Mouse (Mus musculus): ENCODE results near the gene Cysrt1.
A peak's percentile ranks its signal among the peaks of the same experiment; 100 is the strongest.

The Cysrt1 gene

DNA sequence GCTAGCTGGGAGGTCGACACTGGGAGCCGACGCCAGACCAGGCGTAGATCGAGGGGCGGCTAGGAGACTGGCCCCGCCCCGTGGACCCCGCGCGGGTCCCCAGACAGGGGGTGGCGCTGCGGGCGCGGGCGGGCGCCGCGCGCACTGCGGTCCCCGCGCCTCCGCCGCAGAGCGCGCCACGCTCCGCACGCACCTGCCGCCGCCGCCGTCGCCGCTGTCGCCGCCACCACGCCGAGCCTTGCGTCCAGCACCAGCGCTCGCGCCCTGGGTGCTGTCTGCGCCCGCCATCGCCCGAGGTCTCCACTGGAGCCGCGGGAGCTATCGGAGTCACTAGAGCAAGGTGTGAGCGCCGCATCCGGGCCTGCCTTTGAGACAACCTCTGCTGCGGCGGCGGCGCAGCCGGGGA, at the start of gene Cysrt1, which contains the start of gene Rnf208:
Gene Cysrt1, minus strand, starts transcription at position 352 of the 406 bp plus-strand sequence.
Gene Rnf208, plus strand, starts transcription at position 155 of the 406 bp plus-strand sequence.
- peaks cover 2% of the 10 kb centered on the region for H3K36me3 ChIP-seq (ENCODE audit: control insufficient read depth, insufficient read depth, low read length, poor library complexity, severe bottlenecking)
- DNase-seq (ENCODE audit: low read depth, low spot score): no peak
- peaks cover 3% of the 10 kb centered on the region; the same call in 1 of the 2 replicates for H3K27me3 ChIP-seq (ENCODE audit: control insufficient read depth, insufficient read depth, low read length, poor library complexity, severe bottlenecking)

DNA sequence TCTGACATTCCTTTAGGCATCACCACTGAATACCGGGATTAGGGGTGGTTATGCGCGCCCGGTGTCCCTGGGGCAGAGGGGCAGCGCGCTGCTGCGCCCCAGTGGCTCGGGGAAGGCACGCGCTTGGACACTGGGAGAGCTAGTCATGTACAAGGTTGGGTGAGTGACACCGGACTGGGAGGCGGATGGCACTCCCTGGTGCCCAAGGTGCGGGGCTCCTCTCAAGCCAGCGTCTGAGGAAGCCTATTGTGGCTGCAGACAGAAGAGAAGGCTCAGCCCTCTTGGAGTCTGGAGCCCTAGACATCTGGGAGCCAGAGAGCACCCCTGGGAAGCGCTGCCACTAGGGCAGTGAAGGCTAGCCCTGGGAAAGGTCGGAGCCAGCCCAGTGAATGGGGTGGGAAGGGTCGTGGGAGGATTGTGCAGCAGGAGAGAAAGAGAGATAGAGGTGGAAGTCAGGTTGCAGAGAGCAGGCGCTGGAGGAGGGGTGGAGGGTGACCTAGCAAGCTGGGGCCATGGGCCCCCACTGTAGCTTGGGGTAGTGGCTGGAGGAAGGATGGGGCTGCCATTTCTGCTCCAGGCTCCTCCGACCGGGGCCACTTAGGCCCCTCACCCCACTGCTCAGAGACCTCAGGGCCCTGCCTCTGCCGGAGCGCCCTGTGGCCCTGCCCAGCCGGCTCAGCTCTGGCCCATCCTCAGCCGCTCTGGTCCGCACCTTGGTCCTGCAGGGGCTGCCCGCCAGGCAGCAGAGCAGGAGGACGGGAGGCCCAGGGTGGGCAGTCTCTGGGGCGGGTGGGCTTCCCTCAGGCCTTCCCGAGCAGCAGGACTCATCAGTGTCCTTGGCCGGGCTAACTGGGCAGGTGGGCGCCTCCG, 49.2 kb upstream of the Cysrt1 start:
- no peaks in the 10 kb centered on the region for H3K27me3 ChIP-seq (ENCODE audit: control insufficient read depth, insufficient read depth, low read length, poor library complexity, severe bottlenecking)
- H3K36me3 ChIP-seq (ENCODE audit: control insufficient read depth, insufficient read depth, low read length, poor library complexity, severe bottlenecking): no peaks in the 10 kb centered on the region
- no peak for DNase-seq (ENCODE audit: low read depth, low spot score)

- no peaks in the 10 kb centered on the region; the same call in 1 of the 2 replicates for H3K36me3 ChIP-seq (ENCODE audit: control insufficient read depth, insufficient read depth, low read length, poor library complexity, severe bottlenecking)
- H3K27me3 ChIP-seq (ENCODE audit: control insufficient read depth, insufficient read depth, low read length, poor library complexity, severe bottlenecking): no peaks in the 10 kb centered on the region
- no peak for DNase-seq (ENCODE audit: low read depth, low spot score)
Measured at GRCm38 (mm10) chr2:25290816-25291130, 48.5 kb upstream of the Cysrt1 start.

DNA sequence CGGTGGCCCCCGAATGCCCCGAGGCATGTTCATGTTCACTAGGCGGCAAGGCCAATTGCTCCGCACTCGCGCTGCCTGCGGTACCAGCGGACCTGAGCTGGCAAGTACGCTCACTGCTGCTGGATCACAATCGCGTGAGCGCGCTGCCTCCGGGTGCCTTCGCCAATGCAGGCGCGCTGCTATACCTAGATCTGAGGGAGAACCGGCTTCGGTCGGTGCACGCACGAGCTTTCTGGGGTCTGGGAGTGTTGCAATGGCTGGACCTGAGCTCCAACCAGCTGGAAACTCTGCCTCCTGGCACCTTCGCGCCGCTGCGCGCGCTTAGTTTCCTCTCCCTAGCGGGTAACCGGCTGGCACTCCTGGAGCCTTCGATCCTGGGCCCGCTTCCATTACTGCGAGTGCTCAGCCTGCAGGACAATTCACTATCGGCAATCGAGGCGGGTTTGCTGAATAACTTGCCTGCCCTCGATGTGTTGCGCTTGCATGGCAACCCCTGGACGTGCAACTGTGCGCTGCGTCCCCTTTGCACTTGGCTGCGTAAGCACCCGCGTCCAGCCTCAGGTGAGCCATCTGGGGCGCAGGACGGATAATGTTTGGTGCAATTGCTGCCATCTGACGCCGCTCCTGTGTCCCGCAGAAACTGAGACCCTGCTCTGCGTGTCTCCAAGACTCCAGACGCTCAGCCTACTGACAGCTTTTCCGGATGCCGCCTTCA, 48.0 kb upstream of the Cysrt1 start:
- no peak for DNase-seq (ENCODE audit: low read depth, low spot score)
- Histone ChIP-seq H3K27me3 (ENCODE audit: control insufficient read depth, insufficient read depth, low read length, poor library complexity, severe bottlenecking) (no peaks in the 10 kb centered on the region), H3K36me3 (ENCODE audit: control insufficient read depth, insufficient read depth, low read length, poor library complexity, severe bottlenecking) (peaks cover 2% of the 10 kb centered on the region; the same call in 1 of the 2 replicates)

DNA sequence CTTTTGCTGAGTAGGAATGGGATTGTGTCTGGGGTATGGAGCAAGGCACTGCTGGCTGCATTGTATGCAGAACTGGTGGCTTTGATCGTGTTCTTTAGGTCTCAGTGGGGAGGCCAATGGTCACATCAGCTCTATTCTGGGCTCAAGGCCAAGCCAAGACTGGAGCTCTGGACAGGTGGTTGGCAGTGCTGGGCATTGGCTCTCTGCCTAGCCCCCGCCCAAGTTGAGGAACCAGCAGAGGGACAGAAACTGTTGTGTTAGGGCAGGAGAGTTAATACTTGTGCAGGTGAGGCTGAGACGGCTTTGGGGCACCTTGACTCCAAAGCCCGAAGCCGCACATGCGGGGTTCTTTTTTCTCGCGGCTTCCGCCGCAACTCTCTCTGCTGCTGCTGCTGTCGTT, 47.4 kb upstream of the Cysrt1 start, which contains the start of gene Lrrc26:
Gene Lrrc26, plus strand, starts transcription at position 265 of the 400 bp plus-strand sequence.
- no peak for DNase-seq (ENCODE audit: low read depth, low spot score)
- no peaks in the 10 kb centered on the region for H3K27me3 ChIP-seq (ENCODE audit: control insufficient read depth, insufficient read depth, low read length, poor library complexity, severe bottlenecking)
- H3K36me3 ChIP-seq (ENCODE audit: control insufficient read depth, insufficient read depth, low read length, poor library complexity, severe bottlenecking): peaks cover 4% of the 10 kb centered on the region

GRCm38 (mm10) chr2:25288734-25289345, 46.6 kb upstream of the Cysrt1 start:
- Histone ChIP-seq H3K27me3 (ENCODE audit: control insufficient read depth, insufficient read depth, low read length, poor library complexity, severe bottlenecking) (no peaks in the 10 kb centered on the region), H3K36me3 (ENCODE audit: control insufficient read depth, insufficient read depth, low read length, poor library complexity, severe bottlenecking) (peaks cover 4% of the 10 kb centered on the region)
- no peak for DNase-seq (ENCODE audit: low read depth, low spot score)

DNA sequence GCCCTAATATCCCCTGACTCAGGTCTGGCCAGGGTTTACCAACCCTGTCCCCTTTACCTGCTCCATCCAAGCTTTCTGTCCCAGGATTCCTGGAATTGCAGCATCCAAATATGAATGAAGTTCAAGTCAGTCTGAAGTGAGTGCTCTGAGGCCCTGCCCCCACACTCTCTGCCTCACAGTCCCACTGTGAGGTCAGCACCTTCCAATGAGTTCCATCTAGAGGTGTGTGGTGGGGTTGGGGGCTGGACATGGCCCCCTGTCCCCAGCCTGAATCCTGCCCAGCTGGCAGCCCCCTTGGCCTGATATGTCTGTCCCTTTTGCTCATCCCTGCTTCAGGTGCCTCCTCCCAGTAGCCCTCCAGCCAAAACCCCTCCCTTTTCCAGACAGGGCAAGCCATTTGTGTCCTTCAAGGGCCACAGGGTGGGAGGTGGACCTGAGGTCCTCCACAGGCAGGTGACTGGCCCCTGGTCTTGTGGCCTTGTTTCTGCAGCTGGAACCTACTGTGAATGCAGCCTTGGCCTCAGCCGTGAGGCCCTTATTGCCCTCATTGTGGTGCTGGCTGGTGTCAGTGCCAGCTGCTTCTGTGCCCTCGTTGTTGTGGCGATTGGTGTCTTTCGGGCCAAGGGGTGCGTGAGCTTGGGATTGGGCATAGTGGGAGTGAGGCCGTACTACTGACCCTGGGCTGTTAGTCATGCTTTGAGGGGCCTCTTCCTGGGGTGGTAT, 45.8 kb upstream of the Cysrt1 start, which contains the start of gene Tmem210:
Gene Tmem210, plus strand, starts transcription at position 219 of the 723 bp plus-strand sequence.
- peaks cover 4% of the 10 kb centered on the region for H3K36me3 ChIP-seq (ENCODE audit: control insufficient read depth, insufficient read depth, low read length, poor library complexity, severe bottlenecking)
- no peak for DNase-seq (ENCODE audit: low read depth, low spot score)
- H3K27me3 ChIP-seq (ENCODE audit: control insufficient read depth, insufficient read depth, low read length, poor library complexity, severe bottlenecking): no peaks in the 10 kb centered on the region

DNA sequence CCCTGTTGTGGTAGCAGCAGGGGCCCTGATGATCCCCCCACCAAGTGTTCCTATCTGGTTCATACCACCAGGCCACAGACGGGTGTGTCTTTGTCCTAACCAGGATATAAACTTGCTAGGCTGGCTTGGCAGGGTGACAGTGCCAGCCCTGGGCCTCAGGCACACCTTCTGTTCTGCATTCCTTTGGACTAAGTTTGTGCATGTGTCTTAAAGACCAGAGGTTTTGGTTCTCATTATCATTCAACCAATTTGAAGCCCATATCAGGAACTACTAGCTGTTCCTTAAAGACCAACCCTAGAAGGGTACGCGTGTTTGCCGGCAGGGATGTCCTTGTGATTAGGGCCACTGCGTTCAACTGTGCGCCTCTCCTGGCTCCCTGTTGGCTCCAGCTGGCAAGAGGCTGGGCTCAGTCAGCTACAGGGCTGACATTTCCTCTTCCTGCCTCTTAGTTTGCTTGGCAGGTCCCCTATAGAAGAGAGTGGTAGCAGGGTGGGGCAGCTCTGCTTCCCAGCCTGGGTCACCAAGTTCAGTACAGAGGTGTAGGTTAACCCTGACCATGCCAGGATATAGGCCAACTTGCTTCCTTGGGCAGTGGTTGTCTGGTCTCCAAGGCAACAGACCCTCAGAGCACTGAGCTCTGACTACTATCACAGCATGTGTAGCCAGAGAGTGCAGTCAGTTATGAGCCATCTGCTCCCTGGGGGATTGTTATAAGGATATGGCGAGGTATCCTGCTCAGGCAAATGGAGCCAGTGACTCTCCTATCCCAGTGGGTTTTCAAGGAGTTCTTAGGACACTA, 44.8 kb upstream of the Cysrt1 start:
- Histone ChIP-seq H3K27me3 (ENCODE audit: control insufficient read depth, insufficient read depth, low read length, poor library complexity, severe bottlenecking) (no peaks in the 10 kb centered on the region), H3K36me3 (ENCODE audit: control insufficient read depth, insufficient read depth, low read length, poor library complexity, severe bottlenecking) (peaks cover 7% of the 10 kb centered on the region)
- DNase-seq (ENCODE audit: low read depth, low spot score): no peak

- peaks cover 11% of the 10 kb centered on the region for H3K36me3 ChIP-seq (ENCODE audit: control insufficient read depth, insufficient read depth, low read length, poor library complexity, severe bottlenecking)
- no peak for DNase-seq (ENCODE audit: low read depth, low spot score)
- H3K27me3 ChIP-seq (ENCODE audit: control insufficient read depth, insufficient read depth, low read length, poor library complexity, severe bottlenecking): no peaks in the 10 kb centered on the region
Measured at GRCm38 (mm10) chr2:25286314-25286713, 44.1 kb upstream of the Cysrt1 start.

DNA sequence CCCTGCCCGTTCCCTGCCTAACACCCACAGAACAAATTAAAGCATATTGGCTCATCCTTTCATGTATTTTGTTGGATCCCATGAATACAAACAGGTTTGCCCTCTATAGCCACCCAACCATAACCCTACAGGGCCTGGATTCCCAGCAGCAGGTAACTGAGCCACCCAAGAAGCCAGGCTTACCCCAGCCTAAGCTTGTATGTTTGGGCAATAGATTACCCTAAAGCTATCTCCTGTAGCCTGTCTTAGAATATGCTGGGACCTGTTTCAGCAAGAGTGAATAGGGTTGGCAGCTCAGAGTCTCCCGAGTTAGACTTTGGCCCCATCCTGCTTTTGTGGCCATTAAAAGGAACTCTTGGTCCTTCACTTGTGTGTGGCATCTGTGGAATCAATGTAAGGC, 43.3 kb upstream of the Cysrt1 start:
- Histone ChIP-seq H3K36me3 (ENCODE audit: control insufficient read depth, insufficient read depth, low read length, poor library complexity, severe bottlenecking) (peaks cover 14% of the 10 kb centered on the region), H3K27me3 (ENCODE audit: control insufficient read depth, insufficient read depth, low read length, poor library complexity, severe bottlenecking) (no peaks in the 10 kb centered on the region)
- DNase-seq (ENCODE audit: low read depth, low spot score): no peak

GRCm38 (mm10) chr2:25278928-25279882, 37.0 kb upstream of the Cysrt1 start:
- Histone ChIP-seq H3K36me3 (ENCODE audit: control insufficient read depth, insufficient read depth, low read length, poor library complexity, severe bottlenecking) (peaks cover 18% of the 10 kb centered on the region), H3K27me3 (ENCODE audit: control insufficient read depth, insufficient read depth, low read length, poor library complexity, severe bottlenecking) (no peaks in the 10 kb centered on the region)
- DNase-seq (ENCODE audit: low read depth, low spot score): peak; percentile 91

DNA sequence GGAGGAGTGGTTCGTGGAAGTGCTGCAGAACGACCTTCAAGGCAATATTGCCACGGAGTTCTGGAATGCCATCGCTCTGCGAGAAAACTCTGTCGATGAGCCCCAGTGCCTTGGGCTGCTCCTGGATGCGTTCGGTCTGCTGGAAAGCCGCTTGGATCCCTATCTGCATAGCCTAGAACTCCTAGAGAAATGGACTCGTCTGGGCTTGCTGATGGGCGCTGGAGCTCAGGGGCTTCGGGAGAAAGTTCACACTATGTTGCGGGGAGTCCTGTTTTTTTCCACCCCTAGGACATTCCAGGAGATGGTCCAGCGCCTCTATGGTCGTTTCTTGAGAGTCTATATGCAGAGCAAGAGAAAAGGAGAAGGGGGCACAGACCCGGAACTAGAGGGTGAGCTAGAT, 30.8 kb upstream of the Cysrt1 start:
- Histone ChIP-seq H3K27me3 (ENCODE audit: control insufficient read depth, insufficient read depth, low read length, poor library complexity, severe bottlenecking) (no peaks in the 10 kb centered on the region), H3K36me3 (ENCODE audit: control insufficient read depth, insufficient read depth, low read length, poor library complexity, severe bottlenecking) (peaks cover 8% of the 10 kb centered on the region)
- no peak for DNase-seq (ENCODE audit: low read depth, low spot score)

DNA sequence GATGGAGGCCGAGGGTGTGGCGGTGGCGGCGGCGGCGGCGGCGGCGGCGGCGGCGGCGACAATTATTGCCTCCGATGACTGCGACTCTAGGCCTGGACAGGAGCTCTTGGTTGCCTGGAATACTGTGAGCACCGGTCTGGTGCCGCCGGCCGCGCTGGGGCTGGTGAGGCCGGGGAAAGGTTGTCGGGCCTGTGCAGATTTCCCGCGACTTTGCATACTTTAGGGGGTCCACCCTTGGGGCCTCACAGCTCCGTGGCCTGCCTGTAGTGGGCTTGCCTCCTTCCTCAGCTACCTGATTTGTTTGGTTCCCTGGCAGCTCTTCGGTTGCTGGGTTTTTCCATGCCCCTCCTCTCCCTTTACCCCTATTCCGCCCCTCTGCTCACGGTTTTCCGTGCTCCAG, 30.3 kb upstream of the Cysrt1 start:
- Histone ChIP-seq H3K36me3 (ENCODE audit: control insufficient read depth, insufficient read depth, low read length, poor library complexity, severe bottlenecking) (peaks cover 8% of the 10 kb centered on the region), H3K27me3 (ENCODE audit: control insufficient read depth, insufficient read depth, low read length, poor library complexity, severe bottlenecking) (no peaks in the 10 kb centered on the region)
- DNase-seq (ENCODE audit: low read depth, low spot score): no peak
